Mouse (Mus musculus) forebrain, postnatal 0 days (tissue): Measurements from ENCODE around the gene Wdr3. TPM values are rescaled to one million over a fixed set of nuclear protein-coding genes. Genes with fewer than 3 reads are reported as not detected.

ENCODE experiments used
- ATAC-seq: fragments of 200-750 bp; cut with Nextera tagmentation; 2 replicates; pipeline ENCODE4 v1.8.0; 2017; ENCODE audit warnings: mild to moderate bottlenecking, moderate library complexity
- DNase-seq: peaks from one replicate; pipeline ENCODE4 v3.0.0-alpha.2; 2015
- H3K27ac ChIP-seq: fragments of 300-500 bp; sonication (generic); 2 replicates; pipeline ENCODE4 v1.5.1; 2014; ENCODE audit warnings: low read depth, mild to moderate bottlenecking, antibody characterized with exemption, low read length, moderate library complexity, mixed read lengths
- H3K27me3 ChIP-seq: fragments of 300-500 bp; sonication (generic); 2 replicates; pipeline ENCODE4 v1.6.1; 2014; ENCODE audit warnings: mild to moderate bottlenecking, low read length, mixed read lengths; ENCODE audit not compliant: insufficient read depth
- H3K36me3 ChIP-seq: fragments of 300-500 bp; sonication (generic); 2 replicates; pipeline ENCODE4 v1.6.1; 2014; ENCODE audit warnings: mild to moderate bottlenecking, moderate library complexity; ENCODE audit not compliant: insufficient read depth
- H3K4me1 ChIP-seq: fragments of 300-500 bp; sonication (generic); 2 replicates; pipeline ENCODE4 v1.6.1; 2014; ENCODE audit warnings: antibody characterized with exemption; ENCODE audit not compliant: insufficient read depth
- H3K4me2 ChIP-seq: fragments of 300-500 bp; sonication (generic); 2 replicates; pipeline ENCODE4 v1.6.1; 2014; ENCODE audit warnings: low read depth, mild to moderate bottlenecking, moderate library complexity
- H3K4me3 ChIP-seq: fragments of 300-500 bp; sonication (generic); 2 replicates; pipeline ENCODE4 v1.5.1; 2014; ENCODE audit warnings: low read depth, low read length, mixed read lengths
- H3K9ac ChIP-seq: fragments of 300-500 bp; sonication (generic); 2 replicates; pipeline ENCODE4 v1.6.1; 2014; ENCODE audit warnings: mild to moderate bottlenecking
- H3K9me3 ChIP-seq: fragments of 300-500 bp; sonication (generic); 2 replicates; pipeline ENCODE4 v1.6.1; 2016; ENCODE audit warnings: low read length
- CTCF ChIP-seq: sonication (generic); IDR thresholded peaks from 2 replicates; pipeline ENCODE4 v1.5.1; 2016; ENCODE audit warnings: antibody characterized with exemption, control low read depth, low read depth
- WGBS: fragments of 180-500 bp; shearing (Covaris S2); extraction: QIAGEN DNeasy Blood & Tissue Kit; methylation state at CpG from one replicate; pipeline ENCODE4 v1.1.7; 2014; 5-methylcytosine and 5-hydroxymethylcytosine counted together
- polyA plus RNA-seq: library from polyadenylated mRNA; unstranded; fragments of >200 nt; fragmentation: Nextera tagmentation; extraction: Ambion mirVana; gene quantifications from 2 replicates; pipeline ENCODE4 v1.2.1, GENCODE M21; 2015
- total RNA-seq: library from RNA; depleted of rRNA; stranded (reverse); fragments of >200 nt; gene quantifications from 2 replicates; pipeline ENCODE4 v1.2.3, GENCODE M21; 2014

Gene Wdr3
- total and polyA plus RNA-seq, 2 experiments from 2014 or later = 22.5 to 23.3 TPM

DNA sequence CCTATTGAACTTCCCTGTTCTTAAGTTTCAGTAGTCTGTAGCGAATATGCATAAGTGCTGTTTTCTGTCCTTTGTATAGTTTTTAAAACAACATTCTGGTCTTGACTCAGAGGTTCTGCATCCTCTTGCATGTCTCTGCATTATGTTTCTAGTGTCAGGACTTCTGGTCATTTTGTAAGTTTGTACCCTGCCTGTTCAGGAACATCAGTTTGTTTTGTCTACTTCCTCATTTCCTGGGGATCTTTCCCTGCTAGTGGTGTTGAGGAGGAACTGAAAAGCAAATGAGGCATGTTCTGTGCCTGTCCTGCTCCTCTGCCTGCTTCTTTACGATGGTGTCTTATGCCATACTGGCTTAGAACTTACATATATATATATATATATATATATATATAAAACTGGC, 13.8 kb upstream of the Wdr3 start:
- no peak for TF ChIP-seq CTCF
- 93% methylated on average over 2 of the region's 2 CpGs for WGBS

DNA sequence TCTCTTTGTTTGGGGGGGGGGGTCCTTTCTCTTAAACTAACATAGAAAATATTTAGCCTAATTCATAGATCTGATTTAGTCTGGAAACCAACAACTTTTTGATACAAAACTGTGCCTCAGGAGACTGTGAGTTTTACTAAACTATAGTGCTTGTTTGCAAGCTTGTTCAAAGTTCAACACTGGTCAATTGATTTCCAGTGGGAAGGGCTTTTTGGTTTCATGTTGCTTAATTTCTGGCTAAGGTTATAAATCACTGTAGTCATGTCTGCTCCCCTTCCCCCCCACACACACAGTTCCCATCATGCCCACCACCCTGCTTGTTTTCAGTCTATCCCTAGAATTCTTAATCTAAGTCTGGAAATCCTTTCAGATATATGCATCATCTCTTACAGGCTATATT, 2.8 kb upstream of the Wdr3 start:
- TF ChIP-seq CTCF = no peak
- H3K9me3 ChIP-seq = no peaks in the 10 kb centered on the region
- no peaks in the 10 kb centered on the region for H3K27me3 ChIP-seq
- no peak overlapping the region for H3K27ac ChIP-seq
- ATAC-seq (no peak), DNase-seq (no peak)
- no peak overlapping the region for H3K9ac ChIP-seq
- H3K4me3 ChIP-seq = no peak overlapping the region
- H3K4me1 ChIP-seq = peaks cover 9% of the 10 kb centered on the region; the same call in 1 of the 2 replicates
- no peak overlapping the region for H3K4me2 ChIP-seq
- H3K36me3 ChIP-seq = 0 out of 2 replicates have a peak, but pooled peaks cover 7% of the 10 kb centered on the region

More for the DNA sequence above, 13.8 kb upstream of the Wdr3 start:
- Histone ChIP-seq H3K4me2 (no peak overlapping the region), H3K9ac (no peak overlapping the region), H3K27ac (no peak overlapping the region), H3K36me3 (peaks cover 86% of the 10 kb centered on the region), H3K4me1 (no peaks in the 10 kb centered on the region), H3K27me3 (no peaks in the 10 kb centered on the region), H3K9me3 (no peaks in the 10 kb centered on the region), H3K4me3 (no peak overlapping the region)
- no peak for ATAC-seq
- DNase-seq = no peak

DNA sequence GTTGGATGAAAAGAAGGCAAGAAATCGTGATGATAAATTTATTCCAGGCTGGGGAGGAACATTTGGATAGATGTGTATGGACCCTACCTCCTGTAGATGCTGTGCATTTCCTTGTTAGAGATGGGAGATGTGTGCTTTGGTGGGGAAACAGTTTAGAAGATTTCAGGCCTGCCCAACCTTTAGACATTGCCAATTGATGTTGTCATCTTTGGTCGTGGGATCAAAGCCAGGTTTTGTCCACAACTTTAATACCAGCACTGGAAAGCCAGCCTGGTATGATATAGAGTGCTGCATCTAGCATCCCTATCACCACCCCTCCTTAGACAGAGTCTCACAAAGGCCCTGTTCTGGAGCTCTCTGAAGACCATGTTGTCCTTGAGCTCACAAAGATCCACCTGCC, 1.3 kb upstream of the Wdr3 start:
- H3K4me1 ChIP-seq = peaks cover 9% of the 10 kb centered on the region; the same call in 1 of the 2 replicates
- DNase-seq (no peak), ATAC-seq (no peak)
- no peak for TF ChIP-seq CTCF
- no peaks in the 10 kb centered on the region for H3K27me3 ChIP-seq
- H3K4me2 ChIP-seq = peak overlapping the region; percentile 68; the same call in 1 of the 2 replicates
- peaks cover 13% of the 10 kb centered on the region for H3K36me3 ChIP-seq
- no peak overlapping the region for H3K27ac ChIP-seq
- WGBS = 78% methylated on average over 2 of the region's 2 CpGs
- H3K9me3 ChIP-seq = no peaks in the 10 kb centered on the region
- no peak overlapping the region for H3K9ac ChIP-seq
- no peak overlapping the region for H3K4me3 ChIP-seq

DNA sequence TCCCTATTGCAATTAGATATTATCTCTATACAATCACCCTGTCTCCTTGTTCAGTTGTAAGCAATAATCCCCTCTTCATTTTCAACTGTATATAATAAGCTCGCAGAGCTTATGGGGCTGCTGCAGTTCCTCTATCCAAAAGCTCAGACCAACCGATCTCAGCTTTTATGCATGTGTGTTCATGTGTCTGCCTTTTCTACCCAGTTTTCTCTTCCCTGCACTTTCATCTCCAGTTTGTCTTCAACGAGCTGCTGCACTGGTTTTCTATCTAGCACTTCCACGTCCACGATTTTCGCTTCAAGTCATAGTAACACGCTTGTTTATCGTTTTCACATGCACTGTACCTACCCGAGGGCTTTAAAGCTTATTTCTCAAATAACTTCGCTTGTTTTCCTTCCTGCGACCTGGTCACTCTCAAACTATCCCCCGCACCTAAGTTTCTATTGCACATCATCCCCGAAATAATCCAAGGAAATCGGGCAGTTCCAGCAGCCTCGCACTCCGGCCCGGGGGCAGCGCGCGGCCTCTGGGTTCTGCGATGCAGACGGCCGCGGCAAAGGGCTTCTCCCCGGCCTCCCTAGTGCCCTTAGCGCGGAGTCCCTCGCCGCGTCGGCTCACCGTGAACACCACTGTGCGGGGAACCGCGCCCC, 417 bp downstream of the Wdr3 start:
- ATAC-seq = peak; percentile 7
- no peak for TF ChIP-seq CTCF
- no peak for DNase-seq
- WGBS = 2% methylated on average over 35 of the region's 35 CpGs
- Histone ChIP-seq H3K9me3 (no peaks in the 10 kb centered on the region), H3K4me1 (peaks cover 9% of the 10 kb centered on the region; the same call in 1 of the 2 replicates), H3K4me2 (peak overlapping the region; percentile 68), H3K9ac (peak overlapping the region; percentile 87), H3K4me3 (peak overlapping the region; percentile 72), H3K27ac (0 out of 2 replicates have a peak overlapping the region, but pooled peaks have one; percentile 66), H3K36me3 (peaks cover 20% of the 10 kb centered on the region), H3K27me3 (no peaks in the 10 kb centered on the region)

DNA sequence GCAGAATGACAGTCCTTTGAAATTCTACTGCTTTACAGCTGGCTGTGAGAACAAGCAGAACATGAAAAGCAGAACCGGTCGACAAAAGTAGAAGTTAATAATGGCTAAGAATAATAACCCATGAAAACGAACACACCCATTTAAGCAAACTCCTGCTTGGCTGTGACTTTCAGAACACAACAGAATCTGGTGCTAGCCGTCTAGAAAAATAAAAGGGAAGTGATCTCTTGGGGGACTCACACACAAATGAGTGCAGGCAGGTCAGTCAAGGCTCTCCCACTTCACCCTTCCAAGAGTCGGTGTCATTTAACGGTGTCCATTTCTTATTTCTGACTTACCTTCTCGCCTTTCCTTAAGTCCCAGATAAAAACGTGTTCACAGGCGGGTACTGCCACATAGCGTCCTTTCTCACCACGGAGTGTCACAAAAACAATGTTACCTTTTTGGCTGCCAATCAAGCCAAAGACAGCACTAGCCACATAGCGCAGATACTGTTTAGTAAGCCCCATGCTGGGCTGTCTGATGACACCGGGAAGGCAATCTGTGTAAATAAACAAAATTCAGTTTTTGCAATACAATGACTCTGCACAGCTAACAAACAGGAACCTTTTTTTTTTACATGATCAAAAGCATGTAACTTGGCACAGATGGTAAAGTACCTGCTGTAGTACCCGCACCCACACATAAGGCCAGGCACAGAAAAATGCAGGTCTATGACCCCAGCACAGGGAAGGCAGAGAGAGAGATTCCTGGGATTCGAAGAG, 1.3 kb downstream of the Wdr3 start:
- Histone ChIP-seq H3K36me3 (peaks cover 29% of the 10 kb centered on the region), H3K9ac (peak overlapping the region; percentile 87), H3K9me3 (no peaks in the 10 kb centered on the region), H3K27me3 (no peaks in the 10 kb centered on the region), H3K4me1 (peaks cover 9% of the 10 kb centered on the region; the same call in 1 of the 2 replicates), H3K4me3 (no peak overlapping the region), H3K27ac (no peak overlapping the region), H3K4me2 (peak overlapping the region; percentile 68)
- WGBS = 86% methylated on average over 15 of the region's 15 CpGs
- ATAC-seq (no peak), DNase-seq (no peak)
- TF ChIP-seq CTCF = no peak

DNA sequence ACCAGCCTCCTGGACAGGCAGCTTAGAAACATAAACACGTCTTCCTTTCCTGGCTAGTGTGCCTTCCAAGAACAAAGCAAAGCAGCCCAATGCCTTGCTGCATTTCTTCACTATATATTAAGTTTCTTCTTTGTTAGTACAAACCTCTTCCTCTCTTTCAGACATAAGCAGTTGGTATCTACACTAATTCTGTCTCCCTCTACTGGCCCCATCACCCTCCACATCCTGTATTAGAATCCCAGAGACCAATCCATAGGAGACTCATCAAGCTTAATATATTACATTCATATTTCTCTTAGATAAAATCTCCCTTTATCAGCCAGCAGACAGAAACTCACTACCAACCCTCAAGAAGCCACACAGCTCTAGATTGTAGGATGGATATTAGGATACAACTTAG, 39.8 kb downstream of the Wdr3 start:
- Histone ChIP-seq H3K4me3 (no peak overlapping the region), H3K27ac (no peak overlapping the region), H3K27me3 (no peaks in the 10 kb centered on the region), H3K4me2 (no peak overlapping the region), H3K4me1 (no peaks in the 10 kb centered on the region), H3K9ac (no peak overlapping the region), H3K9me3 (no peaks in the 10 kb centered on the region), H3K36me3 (no peaks in the 10 kb centered on the region)
- WGBS = 51% methylated on average over 1 of the region's 1 CpGs
- TF ChIP-seq CTCF = 0 out of 2 replicates have a peak, but pooled peaks have one; percentile 17
- no peak for ATAC-seq
- no peak for DNase-seq

DNA sequence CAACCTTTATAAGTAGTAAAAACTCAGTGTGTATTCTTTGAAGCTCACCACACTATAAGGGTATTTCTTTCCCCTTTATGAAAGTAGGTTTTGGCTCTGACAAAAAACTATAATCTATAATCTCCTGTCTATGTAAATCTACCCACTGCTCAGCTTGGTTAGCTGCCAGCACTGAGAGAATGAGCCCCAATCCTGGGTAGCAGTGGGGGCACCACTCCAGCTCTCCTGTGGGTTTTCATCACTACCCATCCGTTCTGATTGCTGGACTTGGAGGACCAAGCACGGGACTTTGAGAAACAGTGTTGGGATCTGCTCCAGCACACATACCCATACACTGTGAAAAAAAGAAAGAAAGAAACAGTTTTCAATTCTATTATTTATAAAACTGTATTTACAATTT, 40.2 kb downstream of the Wdr3 start:
- DNase-seq = no peak
- Histone ChIP-seq H3K4me1 (no peaks in the 10 kb centered on the region), H3K27me3 (no peaks in the 10 kb centered on the region), H3K4me3 (no peak overlapping the region), H3K9me3 (no peaks in the 10 kb centered on the region), H3K36me3 (no peaks in the 10 kb centered on the region), H3K9ac (no peak overlapping the region), H3K4me2 (no peak overlapping the region), H3K27ac (no peak overlapping the region)
- no peak for TF ChIP-seq CTCF
- no peak for ATAC-seq
- 56% methylated on average over 2 of the region's 2 CpGs for WGBS
